Mouse (Mus musculus) liver, embryonic 13.5 days (tissue): ENCODE measurements around the gene Csrnp2. TPM values are rescaled to one million over a fixed set of nuclear protein-coding genes. Genes with fewer than 3 reads are reported as not detected.
A peak's percentile ranks its signal among the peaks of the same experiment; 100 is the strongest.

Experiments used
- ATAC-seq: fragments of 200-750 bp; cut with Nextera tagmentation; 2 replicates; pipeline ENCODE4 v1.8.0; 2017; ENCODE audit warnings: low read depth, mild to moderate bottlenecking, moderate number of reproducible peaks, moderate library complexity
- DNase-seq: peaks from one replicate; pipeline ENCODE4 v3.0.0; 2022
- H3K27ac ChIP-seq: fragments of 300-500 bp; sonication (generic); 2 replicates; pipeline ENCODE4 v1.5.1; 2015; ENCODE audit warnings: moderate library complexity, mild to moderate bottlenecking, inconsistent platforms
- H3K27me3 ChIP-seq: fragments of 300-500 bp; sonication (generic); 2 replicates; pipeline ENCODE4 v1.6.1; 2015; ENCODE audit warnings: mild to moderate bottlenecking, inconsistent platforms
- H3K36me3 ChIP-seq: fragments of 300-500 bp; sonication (generic); 2 replicates; pipeline ENCODE4 v1.6.1; 2015; ENCODE audit warnings: mild to moderate bottlenecking, inconsistent platforms
- H3K4me1 ChIP-seq: fragments of 300-500 bp; sonication (generic); replicated peaks from 2 replicates; pipeline ENCODE4 v1.6.1; 2015; ENCODE audit warnings: inconsistent platforms
- H3K4me2 ChIP-seq: fragments of 300-500 bp; sonication (generic); 2 replicates; pipeline ENCODE4 v1.6.1; 2015; ENCODE audit warnings: inconsistent platforms, mild to moderate bottlenecking, moderate library complexity
- H3K4me3 ChIP-seq: fragments of 300-500 bp; sonication (generic); replicated peaks from 2 replicates; pipeline ENCODE4 v1.5.1; 2015; ENCODE audit warnings: mild to moderate bottlenecking, inconsistent platforms
- H3K9ac ChIP-seq: fragments of 300-500 bp; sonication (generic); 2 replicates; pipeline ENCODE4 v1.6.1; 2015; ENCODE audit warnings: mild to moderate bottlenecking, inconsistent platforms
- H3K9me3 ChIP-seq: fragments of 300-500 bp; sonication (generic); replicated peaks from 2 replicates; pipeline ENCODE4 v1.6.1; 2016; ENCODE audit warnings: inconsistent platforms
- WGBS: fragments of 180-500 bp; shearing (Covaris S2); methylation state at CpG from one replicate; pipeline ENCODE4 v1.1.7; 2015; ENCODE audit not compliant: insufficient replicate concordance; 5-methylcytosine and 5-hydroxymethylcytosine counted together
- polyA plus RNA-seq: library from polyadenylated mRNA; unstranded; fragments of >200 nt; fragmentation: Nextera tagmentation; extraction: Ambion mirVana; gene quantifications from 2 replicates; pipeline ENCODE4 v1.2.1, GENCODE M21; 2015

Csrnp2 gene
- polyA plus RNA-seq, 1 experiment from 2014 or later, result 1.1 TPM

DNA sequence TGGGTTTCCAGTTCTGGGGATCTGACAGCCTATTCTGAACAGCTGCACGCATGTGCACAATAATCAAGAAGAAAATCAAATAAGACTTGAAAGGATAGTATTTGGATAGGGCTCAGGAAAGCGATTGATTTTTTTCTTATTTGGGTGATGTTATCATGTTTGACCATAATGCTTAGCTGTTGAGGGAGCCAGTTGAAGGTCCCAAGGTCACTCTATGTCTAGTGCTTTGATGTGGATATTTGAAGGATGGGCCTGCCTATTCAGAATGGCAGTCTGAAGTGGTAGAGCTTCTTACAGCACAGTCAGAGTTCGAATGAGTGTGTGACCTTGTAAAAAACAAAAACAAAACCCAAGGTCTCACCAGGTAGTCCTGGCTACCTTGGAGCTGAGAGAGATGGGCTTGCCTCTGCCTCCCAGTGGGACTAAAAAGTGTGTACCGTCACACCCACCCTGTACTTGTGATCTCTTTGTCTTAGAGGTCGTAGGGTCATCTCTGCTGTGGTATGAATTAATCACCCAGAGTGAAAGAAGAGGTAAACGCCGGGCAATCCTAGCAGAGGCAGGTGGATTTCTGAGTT lies 21.3 kb downstream of the Csrnp2 start:
- no peaks in the 10 kb centered on the region for H3K9me3 ChIP-seq
- no peak for DNase-seq
- H3K36me3 ChIP-seq, result peaks cover 72% of the 10 kb centered on the region
- H3K9ac ChIP-seq, result no peak overlapping the region
- 73% methylated on average over 7 of the region's 7 CpGs for WGBS
- no peak for ATAC-seq
- no peak overlapping the region for H3K4me2 ChIP-seq
- H3K4me3 ChIP-seq, result no peak overlapping the region
- no peaks in the 10 kb centered on the region for H3K27me3 ChIP-seq
- peaks cover 19% of the 10 kb centered on the region for H3K4me1 ChIP-seq
- H3K27ac ChIP-seq, result no peak overlapping the region; the same call in 1 of the 2 replicates

- Histone ChIP-seq H3K4me2 (peak overlapping the region; percentile 94), H3K27me3 (no peaks in the 10 kb centered on the region), H3K4me1 (peaks cover 36% of the 10 kb centered on the region), H3K9ac (peak overlapping the region; percentile 80; the same call in 1 of the 2 replicates), H3K9me3 (no peaks in the 10 kb centered on the region), H3K36me3 (peaks cover 34% of the 10 kb centered on the region), H3K27ac (no peak overlapping the region), H3K4me3 (peak overlapping the region; percentile 88)
- DNase-seq (no peak), ATAC-seq (no peak)
- WGBS, result 41% methylated on average over 10 of the region's 10 CpGs
Observed at GRCm38 (mm10) chr15:100470037-100470436, 25.3 kb downstream of the Csrnp2 start.

GRCm38 (mm10) chr15:100469189-100469545 lies 26.1 kb downstream of the Csrnp2 start:
- no peaks in the 10 kb centered on the region for H3K9me3 ChIP-seq
- H3K4me1 ChIP-seq, result peaks cover 36% of the 10 kb centered on the region
- peak overlapping the region; percentile 94 for H3K4me2 ChIP-seq
- ATAC-seq (peak; percentile 35), DNase-seq (no peak)
- peak overlapping the region; percentile 83 for H3K27ac ChIP-seq
- peak overlapping the region; percentile 80 for H3K9ac ChIP-seq
- no peaks in the 10 kb centered on the region for H3K27me3 ChIP-seq
- under 1% methylated on average over 17 of the region's 19 CpGs for WGBS
- H3K36me3 ChIP-seq, result peaks cover 27% of the 10 kb centered on the region
- H3K4me3 ChIP-seq, result peak overlapping the region; percentile 88

DNA sequence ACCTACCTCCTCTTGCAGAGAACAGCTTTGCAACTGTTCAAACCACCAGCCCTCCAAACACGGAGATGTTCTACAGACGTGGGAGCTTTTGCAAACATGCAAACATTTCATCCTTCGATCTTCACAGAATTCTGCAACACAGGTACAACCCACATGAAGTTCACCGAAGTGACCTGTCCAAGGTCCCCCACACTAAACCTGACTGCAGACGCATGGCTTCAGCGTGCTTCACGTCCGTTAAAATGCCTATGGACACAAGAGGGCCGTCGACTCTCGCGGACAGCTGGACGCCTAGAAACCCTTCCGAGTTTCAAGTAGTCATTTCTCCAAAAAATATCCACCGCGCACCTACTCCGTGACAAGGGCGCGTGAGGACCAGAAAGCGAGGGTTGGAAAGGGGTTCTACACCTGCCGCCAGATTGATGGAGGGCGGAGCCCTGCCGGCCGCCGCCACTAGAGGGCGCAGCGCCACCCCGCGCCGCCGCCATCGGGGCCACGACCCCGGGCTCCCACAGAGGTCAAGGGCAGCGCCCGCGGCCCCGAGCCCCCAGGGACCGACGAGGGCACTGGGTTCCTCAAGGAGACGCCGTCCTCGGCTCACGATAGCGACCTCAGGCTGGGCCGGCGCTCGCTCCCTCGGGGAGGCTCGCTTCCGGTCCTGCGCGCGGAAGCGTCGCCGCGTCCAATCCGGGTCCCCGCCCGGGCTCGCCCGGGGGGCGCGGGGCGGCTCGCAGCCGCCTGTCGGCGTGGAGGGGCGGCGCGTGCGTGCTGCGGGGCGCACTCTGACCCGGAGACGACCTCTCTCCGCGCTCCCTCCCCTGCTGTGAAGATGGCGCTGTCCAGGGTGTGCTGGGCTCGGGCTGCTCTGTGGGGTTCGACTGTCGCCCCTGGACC lies 26.7 kb downstream of the Csrnp2 start, which contains the start of gene Letmd1:
Gene Letmd1 (plus strand): TSS at position 729 of the 894 bp plus-strand sequence.
- DNase-seq (peak; percentile 68), ATAC-seq (peak; percentile 88)
- Histone ChIP-seq H3K9me3 (no peaks in the 10 kb centered on the region), H3K4me1 (peaks cover 36% of the 10 kb centered on the region), H3K36me3 (peaks cover 22% of the 10 kb centered on the region), H3K27me3 (no peaks in the 10 kb centered on the region), H3K27ac (peak within 1 kb of the TSS; percentile 83), H3K4me3 (peak within 1 kb of the TSS; percentile 88), H3K4me2 (peak within 1 kb of the TSS; percentile 94), H3K9ac (peak within 1 kb of the TSS; percentile 80)
- 1% methylated on average over 83 of the region's 84 CpGs for WGBS

DNA sequence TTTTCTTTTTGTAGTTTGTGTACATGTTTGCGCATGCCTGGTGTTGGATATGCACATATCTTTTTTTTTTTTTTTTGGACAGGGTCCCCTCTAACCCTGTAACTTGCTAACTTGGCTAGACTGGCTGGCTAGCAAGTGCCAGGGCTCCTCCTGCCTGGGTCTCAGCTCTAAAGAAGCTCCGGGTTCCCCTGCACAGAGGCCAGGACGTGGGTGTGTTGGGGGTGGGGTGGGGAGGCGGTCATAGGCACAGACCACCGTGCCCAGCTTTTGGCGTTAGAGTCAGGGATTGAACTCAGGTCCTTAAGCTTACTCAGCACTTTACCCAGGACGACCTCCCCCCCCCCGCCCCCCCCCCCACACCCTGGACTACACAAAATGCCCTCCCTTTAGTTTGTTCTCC lies 27.6 kb downstream of the Csrnp2 start:
- H3K9ac ChIP-seq, result peak overlapping the region; percentile 7; the same call in 1 of the 2 replicates

GRCm38 (mm10) chr15:100465432-100465831 lies 29.9 kb downstream of the Csrnp2 start:
- WGBS, result 56% methylated on average over 2 of the region's 2 CpGs
- H3K4me1 ChIP-seq, result peaks cover 50% of the 10 kb centered on the region
- no peak overlapping the region for H3K4me3 ChIP-seq
- no peak for ATAC-seq
- no peak for DNase-seq
- no peak overlapping the region for H3K9ac ChIP-seq
- no peaks in the 10 kb centered on the region for H3K9me3 ChIP-seq
- H3K27ac ChIP-seq, result no peak overlapping the region
- no peak overlapping the region for H3K4me2 ChIP-seq
- H3K36me3 ChIP-seq, result no peaks in the 10 kb centered on the region
- no peaks in the 10 kb centered on the region for H3K27me3 ChIP-seq

More for the DNA sequence above, 27.6 kb downstream of the Csrnp2 start:
- no peak overlapping the region for H3K27ac ChIP-seq
- peak overlapping the region; percentile 94 for H3K4me2 ChIP-seq
- peaks cover 19% of the 10 kb centered on the region for H3K36me3 ChIP-seq
- H3K4me1 ChIP-seq, result peaks cover 36% of the 10 kb centered on the region
- H3K4me3 ChIP-seq, result peak overlapping the region; percentile 88; the same call in 1 of the 2 replicates
- ATAC-seq (no peak), DNase-seq (no peak)
- 43% methylated on average over 6 of the region's 8 CpGs for WGBS
- H3K9me3 ChIP-seq, result no peaks in the 10 kb centered on the region
- no peaks in the 10 kb centered on the region for H3K27me3 ChIP-seq

DNA sequence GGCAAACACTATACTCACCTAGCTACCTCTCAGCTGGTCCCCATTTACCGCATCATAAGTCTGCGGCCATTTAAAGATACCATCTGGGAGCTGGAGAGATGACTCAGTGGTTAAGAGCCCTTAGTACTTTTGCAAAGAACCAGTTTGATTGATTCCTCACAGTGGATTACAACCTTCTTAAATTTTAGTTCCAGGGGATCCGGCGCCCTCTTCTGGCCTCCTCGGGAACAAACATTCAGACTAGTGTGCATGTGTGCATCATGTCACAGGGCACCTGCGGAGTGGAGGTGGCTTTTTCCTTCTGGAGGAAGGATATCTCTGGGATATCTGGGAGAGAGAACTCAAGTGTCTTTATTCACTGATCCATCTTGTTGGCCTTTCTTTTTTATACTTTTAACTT lies 31.6 kb downstream of the Csrnp2 start:
- Histone ChIP-seq H3K4me3 (no peak overlapping the region), H3K4me1 (peaks cover 41% of the 10 kb centered on the region), H3K36me3 (no peaks in the 10 kb centered on the region), H3K9ac (no peak overlapping the region), H3K4me2 (no peak overlapping the region), H3K27ac (no peak overlapping the region), H3K9me3 (no peaks in the 10 kb centered on the region), H3K27me3 (0 out of 2 replicates have a peak, but pooled peaks cover 5% of the 10 kb centered on the region)
- WGBS, result 18% methylated on average over 6 of the region's 6 CpGs
- DNase-seq (peak; percentile 49), ATAC-seq (no peak)

DNA sequence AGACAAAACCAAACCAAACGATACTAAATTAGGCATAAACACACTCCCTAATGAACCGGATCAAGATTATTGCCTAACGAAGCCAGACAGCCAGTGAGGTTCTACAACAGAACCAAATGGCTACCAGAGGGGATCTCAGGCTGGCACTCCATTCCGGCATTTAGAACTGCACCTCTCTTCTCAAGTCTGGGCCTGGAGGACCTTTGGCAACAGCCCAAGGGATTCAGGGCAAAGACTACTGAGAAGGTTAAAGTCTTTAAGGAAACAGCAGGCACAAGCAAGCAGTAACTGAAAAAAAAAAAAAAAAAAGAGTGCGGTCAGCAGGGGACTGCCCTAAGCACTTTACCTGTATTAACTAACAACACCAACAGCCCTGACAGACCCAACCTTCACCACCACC lies 33.2 kb downstream of the Csrnp2 start:
- H3K9me3 ChIP-seq, result no peaks in the 10 kb centered on the region
- peaks cover 39% of the 10 kb centered on the region for H3K4me1 ChIP-seq
- ATAC-seq, result no peak
- H3K27me3 ChIP-seq, result 0 out of 2 replicates have a peak, but pooled peaks cover 8% of the 10 kb centered on the region
- 74% methylated on average over 5 of the region's 5 CpGs for WGBS
- H3K9ac ChIP-seq, result no peak overlapping the region
- DNase-seq, result no peak
- no peaks in the 10 kb centered on the region for H3K36me3 ChIP-seq
- no peak overlapping the region for H3K27ac ChIP-seq
- H3K4me3 ChIP-seq, result no peak overlapping the region
- H3K4me2 ChIP-seq, result no peak overlapping the region

GRCm38 (mm10) chr15:100461646-100462045 lies 33.6 kb downstream of the Csrnp2 start:
- Histone ChIP-seq H3K4me2 (peak overlapping the region; percentile 62; the same call in 1 of the 2 replicates), H3K9ac (no peak overlapping the region), H3K4me1 (peaks cover 39% of the 10 kb centered on the region), H3K4me3 (no peak overlapping the region), H3K27ac (no peak overlapping the region), H3K9me3 (no peaks in the 10 kb centered on the region), H3K36me3 (no peaks in the 10 kb centered on the region), H3K27me3 (0 out of 2 replicates have a peak, but pooled peaks cover 8% of the 10 kb centered on the region)
- WGBS, result 44% methylated on average over 9 of the region's 9 CpGs
- ATAC-seq, result no peak
- no peak for DNase-seq

- Histone ChIP-seq H3K4me1 (peaks cover 34% of the 10 kb centered on the region), H3K36me3 (no peaks in the 10 kb centered on the region), H3K9ac (peak overlapping the region; percentile 33; the same call in 1 of the 2 replicates), H3K4me2 (peak overlapping the region; percentile 62), H3K4me3 (peak overlapping the region; percentile 29), H3K27me3 (0 out of 2 replicates have a peak, but pooled peaks cover 8% of the 10 kb centered on the region), H3K9me3 (no peaks in the 10 kb centered on the region), H3K27ac (peak overlapping the region; percentile 6; the same call in 1 of the 2 replicates)
- ATAC-seq, result peak; percentile 77
- peak; percentile 74 for DNase-seq
- 6% methylated on average over 12 of the region's 12 CpGs for WGBS
Observed at GRCm38 (mm10) chr15:100460942-100461341, 34.3 kb downstream of the Csrnp2 start.

DNA sequence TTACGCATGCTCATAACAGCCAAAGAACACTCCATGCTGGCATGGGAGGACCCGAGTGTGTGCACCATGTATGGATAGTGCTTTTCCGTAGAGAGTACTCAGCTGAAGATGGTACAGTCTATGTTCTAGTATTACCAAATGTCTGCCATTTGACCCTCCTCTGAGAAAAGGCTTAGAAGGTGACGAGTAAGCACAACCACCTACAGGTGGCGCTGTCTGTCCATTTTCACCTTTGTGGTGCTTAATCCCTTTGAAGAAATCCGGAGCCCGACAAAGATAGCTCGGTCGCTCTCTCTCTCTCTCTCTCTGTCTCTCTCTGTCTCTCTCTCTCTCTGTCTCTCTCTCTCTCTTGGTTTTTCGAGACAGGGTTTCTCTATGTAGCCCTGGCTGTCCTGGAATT lies 37.2 kb downstream of the Csrnp2 start:
- no peak overlapping the region for H3K9ac ChIP-seq
- DNase-seq, result peak; percentile 55
- H3K4me1 ChIP-seq, result peaks cover 31% of the 10 kb centered on the region
- peak overlapping the region; percentile 29; the same call in 1 of the 2 replicates for H3K4me2 ChIP-seq
- ATAC-seq, result 0 out of 2 replicates have a peak, but pooled peaks have one; percentile 23
- H3K36me3 ChIP-seq, result no peaks in the 10 kb centered on the region
- 0 out of 2 replicates have a peak, but pooled peaks cover 8% of the 10 kb centered on the region for H3K27me3 ChIP-seq
- no peak overlapping the region for H3K27ac ChIP-seq
- H3K4me3 ChIP-seq, result no peak overlapping the region
- H3K9me3 ChIP-seq, result no peaks in the 10 kb centered on the region
- 35% methylated on average over 10 of the region's 10 CpGs for WGBS
